Mouse (Mus musculus) intestine, embryonic 14.5 days (tissue): ENCODE results near the gene Zfp560. TPM values are rescaled to one million over a fixed set of nuclear protein-coding genes. Genes with fewer than 3 reads are reported as not detected.

Experiments
- ATAC-seq: fragments of 200-750 bp; cut with Nextera tagmentation; replicated peaks from 2 replicates; pipeline ENCODE4 v1.8.0; 2017; ENCODE audit warnings: low read depth, moderate number of reproducible peaks, moderate TSS enrichment, moderate library complexity; ENCODE audit not compliant: low FRiP score, low TSS enrichment
- DNase-seq: peaks from one replicate; pipeline ENCODE4 v3.0.0-alpha.2; 2018; ENCODE audit warnings: low spot score
- H3K27ac ChIP-seq: fragments of 300-500 bp; sonication (generic); 2 replicates; pipeline ENCODE4 v1.5.1; 2014; ENCODE audit warnings: low read depth, mild to moderate bottlenecking, control low read depth
- H3K27me3 ChIP-seq: fragments of 300-500 bp; sonication (generic); replicated peaks from 2 replicates; pipeline ENCODE4 v1.6.1; 2014; ENCODE audit warnings: low read length, control low read depth; ENCODE audit not compliant: control insufficient read depth, insufficient read depth
- H3K36me3 ChIP-seq: fragments of 300-500 bp; sonication (generic); 2 replicates; pipeline ENCODE4 v1.6.1; 2014; ENCODE audit warnings: low read length, control low read depth; ENCODE audit not compliant: control insufficient read depth, insufficient read depth
- H3K4me1 ChIP-seq: fragments of 300-500 bp; sonication (generic); replicated peaks from 2 replicates; pipeline ENCODE4 v1.6.1; 2014; ENCODE audit warnings: low read length, control low read depth, mixed read lengths; ENCODE audit not compliant: control insufficient read depth, insufficient read depth
- H3K4me2 ChIP-seq: fragments of 300-500 bp; sonication (generic); 2 replicates; pipeline ENCODE4 v1.6.1; 2014; ENCODE audit warnings: low read length
- H3K4me3 ChIP-seq: fragments of 300-500 bp; sonication (generic); 2 replicates; pipeline ENCODE4 v1.5.1; 2014; ENCODE audit warnings: low read depth, low read length, control low read depth, mixed read lengths
- H3K9ac ChIP-seq: fragments of 300-500 bp; sonication (generic); 2 replicates; pipeline ENCODE4 v1.6.1; 2014; ENCODE audit warnings: mild to moderate bottlenecking, low read length
- H3K9me3 ChIP-seq: fragments of 300-500 bp; sonication (generic); 2 replicates; pipeline ENCODE4 v1.6.1; 2016; ENCODE audit warnings: low read length, control low read depth; ENCODE audit not compliant: control insufficient read depth
- WGBS: fragments of 180-500 bp; shearing (Covaris S2); extraction: QIAGEN DNeasy Blood & Tissue Kit; methylation state at CpG from one replicate; pipeline ENCODE4 v1.1.7; 2014; 5-methylcytosine and 5-hydroxymethylcytosine counted together
- polyA plus RNA-seq: library from polyadenylated mRNA; unstranded; fragments of >200 nt; fragmentation: Nextera tagmentation; extraction: Ambion mirVana; gene quantifications from 2 replicates; pipeline ENCODE4 v1.2.1, GENCODE M21; 2014

The Zfp560 gene
- polyA plus RNA-seq = 35.1 and 37.5 TPM in 2 replicates

DNA sequence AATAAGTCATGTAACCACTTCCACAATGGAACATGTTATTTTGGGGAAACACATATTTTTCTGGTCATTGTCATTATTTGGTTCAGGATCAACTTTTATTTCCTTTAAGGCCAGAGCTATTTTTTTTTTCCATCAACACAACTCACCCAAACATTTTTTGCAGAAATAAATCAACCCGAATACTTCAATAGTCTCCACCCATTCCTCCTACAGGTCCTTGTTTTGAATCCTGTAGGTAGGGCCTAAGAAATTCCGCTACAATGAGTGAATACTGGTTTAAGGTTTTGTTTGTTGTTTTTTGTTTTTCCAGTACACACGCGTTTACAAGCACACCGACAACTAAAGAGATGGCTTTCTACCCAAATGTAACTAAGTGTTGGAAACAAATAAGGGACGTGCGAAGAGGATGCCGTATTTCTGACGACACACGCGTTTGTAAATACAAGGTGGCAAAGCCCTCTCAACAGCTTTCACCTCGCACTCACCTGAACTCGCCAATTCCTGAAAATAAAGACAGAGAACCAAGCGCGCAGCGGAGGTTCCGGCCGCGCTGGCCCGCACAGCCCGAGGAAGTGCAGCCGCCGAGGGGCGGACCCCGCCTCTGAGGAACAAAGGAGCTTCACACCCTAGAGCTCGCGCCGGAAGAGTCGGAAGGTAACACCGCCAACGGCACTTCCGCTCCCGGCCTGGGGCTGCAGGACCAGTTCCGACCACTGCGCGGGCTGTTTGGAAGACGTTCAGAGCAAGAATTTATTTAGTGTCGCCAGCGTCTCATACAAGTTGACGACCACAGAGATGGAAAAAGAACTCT is at the start of gene Zfp560:
Gene Zfp560, minus strand, starts transcription at position 646 of the 811 bp plus-strand sequence.
- DNase-seq = peak; percentile 98

DNA sequence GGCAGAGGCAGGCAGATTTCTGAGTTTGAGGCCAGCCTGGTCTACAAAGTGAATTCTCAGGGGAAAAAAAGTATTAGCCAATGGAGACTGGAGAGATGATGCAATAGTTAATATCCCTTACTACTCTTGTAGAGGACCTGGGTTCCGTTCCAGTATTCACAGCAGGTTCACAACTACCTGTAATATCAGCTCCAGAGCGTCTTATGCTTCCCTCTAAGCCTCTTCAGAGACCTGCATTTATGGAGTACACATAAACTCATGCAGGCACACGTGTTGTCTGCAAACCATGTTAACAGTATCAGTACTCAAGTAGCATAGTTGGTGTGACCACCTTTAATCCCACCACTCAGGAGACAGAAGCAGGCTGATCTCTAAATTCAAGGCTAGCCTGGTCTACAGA is 45.0 kb upstream of the Zfp560 start:
- no peak overlapping the region for H3K4me2 ChIP-seq
- WGBS = 86% methylated on average over 3 of the region's 3 CpGs
- H3K4me1 ChIP-seq = no peaks in the 10 kb centered on the region
- ATAC-seq = no peak
- DNase-seq = no peak
- no peaks in the 10 kb centered on the region for H3K27me3 ChIP-seq
- H3K36me3 ChIP-seq = no peaks in the 10 kb centered on the region; the same call in 1 of the 2 replicates
- H3K27ac ChIP-seq = no peak overlapping the region
- no peak overlapping the region for H3K4me3 ChIP-seq
- H3K9ac ChIP-seq = no peak overlapping the region
- H3K9me3 ChIP-seq = no peaks in the 10 kb centered on the region

More for the DNA sequence above, at the start of gene Zfp560:
- Histone ChIP-seq H3K27ac (peak within 1 kb of the TSS; percentile 69; the same call in 1 of the 2 replicates), H3K36me3 (no peaks in the 10 kb centered on the region), H3K4me1 (0 out of 2 replicates have a peak, but pooled peaks cover 7% of the 10 kb centered on the region), H3K27me3 (no peaks in the 10 kb centered on the region), H3K4me2 (peak within 1 kb of the TSS; percentile 68), H3K4me3 (peak within 1 kb of the TSS; percentile 76), H3K9me3 (no peaks in the 10 kb centered on the region), H3K9ac (peak within 1 kb of the TSS; percentile 79)
- ATAC-seq = peak; percentile 100
- WGBS = 3% methylated on average over 40 of the region's 40 CpGs

GRCm38 (mm10) chr9:20411460-20411859 is 26.5 kb upstream of the Zfp560 start:
- no peak overlapping the region for H3K27ac ChIP-seq
- WGBS = 13% methylated on average over 1 of the region's 1 CpGs
- no peaks in the 10 kb centered on the region for H3K9me3 ChIP-seq
- H3K9ac ChIP-seq = no peak overlapping the region
- no peak overlapping the region for H3K4me2 ChIP-seq
- no peaks in the 10 kb centered on the region for H3K27me3 ChIP-seq
- H3K36me3 ChIP-seq = no peaks in the 10 kb centered on the region
- no peak for ATAC-seq
- no peaks in the 10 kb centered on the region for H3K4me1 ChIP-seq
- DNase-seq = no peak
- no peak overlapping the region for H3K4me3 ChIP-seq

GRCm38 (mm10) chr9:20409319-20409718 is 24.3 kb upstream of the Zfp560 start:
- Histone ChIP-seq H3K27ac (no peak overlapping the region), H3K4me2 (no peak overlapping the region), H3K36me3 (no peaks in the 10 kb centered on the region), H3K4me3 (no peak overlapping the region), H3K27me3 (no peaks in the 10 kb centered on the region), H3K4me1 (no peaks in the 10 kb centered on the region), H3K9ac (no peak overlapping the region), H3K9me3 (no peaks in the 10 kb centered on the region)
- WGBS = 89% methylated on average over 2 of the region's 2 CpGs
- ATAC-seq = no peak
- no peak for DNase-seq

DNA sequence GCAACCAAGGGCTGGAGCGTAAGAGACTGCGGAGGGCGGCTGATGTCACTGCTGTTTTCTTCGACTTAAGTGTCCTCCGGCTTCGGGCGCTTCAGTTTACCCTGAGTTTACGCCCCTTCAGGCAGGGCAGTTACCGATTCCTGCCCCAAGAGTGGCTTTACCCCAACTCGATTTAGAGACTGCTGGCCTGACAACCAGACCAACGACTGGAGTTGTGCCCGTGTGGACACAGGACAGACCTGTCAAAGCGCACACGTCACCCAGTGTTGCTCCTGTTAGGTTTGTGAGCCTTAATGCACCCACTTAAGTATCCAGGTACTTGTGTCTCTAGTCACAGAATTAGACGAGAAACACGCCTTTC is 346 bp upstream of the Zfp560 start:
- peak overlapping the region; percentile 69; the same call in 1 of the 2 replicates for H3K27ac ChIP-seq
- no peaks in the 10 kb centered on the region for H3K36me3 ChIP-seq
- ATAC-seq (peak; percentile 78), DNase-seq (no peak)
- WGBS = 17% methylated on average over 16 of the region's 16 CpGs
- no peaks in the 10 kb centered on the region for H3K9me3 ChIP-seq
- 0 out of 2 replicates have a peak, but pooled peaks cover 7% of the 10 kb centered on the region for H3K4me1 ChIP-seq
- peak overlapping the region; percentile 68 for H3K4me2 ChIP-seq
- peak overlapping the region; percentile 76 for H3K4me3 ChIP-seq
- peak overlapping the region; percentile 79 for H3K9ac ChIP-seq
- no peaks in the 10 kb centered on the region for H3K27me3 ChIP-seq

GRCm38 (mm10) chr9:20383659-20384058 is 1.3 kb downstream of the Zfp560 start:
- no peak overlapping the region for H3K4me3 ChIP-seq
- H3K9ac ChIP-seq = no peak overlapping the region
- H3K27me3 ChIP-seq = no peaks in the 10 kb centered on the region
- H3K9me3 ChIP-seq = no peaks in the 10 kb centered on the region
- WGBS = 86% methylated on average over 7 of the region's 7 CpGs
- H3K4me2 ChIP-seq = peak overlapping the region; percentile 68
- no peak for ATAC-seq
- no peaks in the 10 kb centered on the region for H3K36me3 ChIP-seq
- H3K4me1 ChIP-seq = 0 out of 2 replicates have a peak, but pooled peaks cover 7% of the 10 kb centered on the region
- no peak for DNase-seq
- no peak overlapping the region for H3K27ac ChIP-seq

GRCm38 (mm10) chr9:20374712-20375111 is 10.3 kb downstream of the Zfp560 start:
- ATAC-seq = no peak
- no peaks in the 10 kb centered on the region for H3K4me1 ChIP-seq
- WGBS = 92% methylated on average over 1 of the region's 1 CpGs

DNA sequence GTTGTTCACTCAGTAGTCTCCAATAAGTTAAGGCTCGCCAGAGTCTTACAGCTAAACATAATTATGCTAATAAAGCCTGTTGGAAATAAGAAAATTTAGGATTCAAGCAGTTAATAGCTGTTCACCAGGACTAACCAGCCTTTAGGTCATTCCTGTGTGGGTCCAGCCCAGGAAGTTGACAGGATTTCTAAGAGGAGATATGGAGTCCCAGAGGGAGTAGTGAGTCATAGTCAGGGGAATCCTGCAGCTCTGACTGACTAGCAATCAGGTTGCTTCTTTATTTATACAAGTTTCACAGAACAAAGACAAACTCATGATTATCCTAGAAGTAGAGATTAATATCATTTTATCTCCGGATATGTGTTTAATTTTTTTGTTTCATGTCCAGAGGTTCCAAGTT is 17.7 kb downstream of the Zfp560 start:
- Histone ChIP-seq H3K4me3 (no peak overlapping the region), H3K9ac (no peak overlapping the region), H3K4me1 (no peaks in the 10 kb centered on the region), H3K27me3 (no peaks in the 10 kb centered on the region), H3K36me3 (no peaks in the 10 kb centered on the region), H3K9me3 (peaks cover 7% of the 10 kb centered on the region; the same call in 1 of the 2 replicates), H3K27ac (no peak overlapping the region), H3K4me2 (no peak overlapping the region)
- ATAC-seq (no peak), DNase-seq (no peak)
- 93% methylated on average over 2 of the region's 2 CpGs for WGBS

More at GRCm38 (mm10) chr9:20374712-20375111, 10.3 kb downstream of the Zfp560 start:
- H3K27ac ChIP-seq = no peak overlapping the region
- H3K4me2 ChIP-seq = no peak overlapping the region
- no peak overlapping the region for H3K4me3 ChIP-seq
- H3K27me3 ChIP-seq = no peaks in the 10 kb centered on the region
- H3K36me3 ChIP-seq = no peaks in the 10 kb centered on the region
- no peak for DNase-seq
- no peak overlapping the region for H3K9ac ChIP-seq
- no peaks in the 10 kb centered on the region for H3K9me3 ChIP-seq

DNA sequence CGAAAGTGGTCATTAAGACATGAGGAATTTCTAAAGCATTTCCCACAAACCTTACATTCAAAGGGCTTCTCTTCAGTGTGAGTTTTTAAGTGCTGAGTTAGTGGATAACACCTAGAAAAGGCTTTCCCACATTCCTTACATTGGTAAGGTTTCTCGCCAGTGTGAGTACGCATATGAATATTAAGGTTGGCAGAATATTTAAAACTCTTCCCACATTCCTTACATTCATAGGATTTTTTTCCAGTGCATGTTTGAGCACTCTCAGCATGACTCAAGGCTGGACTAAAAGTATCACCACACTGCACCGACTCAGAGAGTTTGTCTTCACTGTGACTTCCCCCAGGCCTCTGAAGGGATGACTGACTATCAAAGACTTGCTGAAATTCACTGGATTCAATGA is 36.5 kb downstream of the Zfp560 start:
- H3K36me3 ChIP-seq = peaks cover 32% of the 10 kb centered on the region
- WGBS = 85% methylated on average over 4 of the region's 4 CpGs
- no peaks in the 10 kb centered on the region for H3K4me1 ChIP-seq
- H3K9ac ChIP-seq = no peak overlapping the region
- H3K27me3 ChIP-seq = no peaks in the 10 kb centered on the region
- H3K4me2 ChIP-seq = no peak overlapping the region
- H3K9me3 ChIP-seq = no peaks in the 10 kb centered on the region
- H3K4me3 ChIP-seq = no peak overlapping the region
- no peak overlapping the region for H3K27ac ChIP-seq
- no peak for ATAC-seq
- DNase-seq = no peak
